Mouse (Mus musculus): ENCODE data around the gene Sub1. TPM values are rescaled to one million over a fixed set of nuclear protein-coding genes. Genes with fewer than 3 reads are reported as not detected.
A peak's percentile ranks its signal among the peaks of the same experiment; 100 is the strongest.

Gene Sub1
- polyA plus RNA-seq, 1 experiment from 2014 or later, result 464 TPM

- no peak overlapping the region for H3K4me3 ChIP-seq
- ATAC-seq, result no peak
- H3K9me3 ChIP-seq (replicated peaks), result no peaks in the 10 kb centered on the region
- no peak overlapping the region for H3K27ac ChIP-seq
- H3K4me2 ChIP-seq, result no peak overlapping the region
- H3K36me3 ChIP-seq, result peaks cover 88% of the 10 kb centered on the region
- no peak overlapping the region for H3K9ac ChIP-seq
- H3K27me3 ChIP-seq (replicated peaks), result no peaks in the 10 kb centered on the region
- 87% methylated on average over 2 of the region's 2 CpGs for WGBS (ENCODE audit: insufficient replicate concordance)
- H3K4me1 ChIP-seq, result no peaks in the 10 kb centered on the region
These were observed 14.8 kb downstream of the Sub1 start for GRCm38 (mm10) chr15:11981985-11982384.

- no peak for ATAC-seq
- no peaks in the 10 kb centered on the region for H3K4me1 ChIP-seq
- 85% methylated on average over 8 of the region's 8 CpGs for WGBS (ENCODE audit: insufficient replicate concordance)
- no peak overlapping the region for H3K27ac ChIP-seq
- H3K36me3 ChIP-seq, result peaks cover 83% of the 10 kb centered on the region
- H3K27me3 ChIP-seq (replicated peaks), result no peaks in the 10 kb centered on the region
- no peak overlapping the region for H3K4me2 ChIP-seq
- no peaks in the 10 kb centered on the region for H3K9me3 ChIP-seq (replicated peaks)
- H3K4me3 ChIP-seq, result no peak overlapping the region
- no peak overlapping the region for H3K9ac ChIP-seq
These were observed 15.3 kb downstream of the Sub1 start for GRCm38 (mm10) chr15:11981501-11981900.

DNA sequence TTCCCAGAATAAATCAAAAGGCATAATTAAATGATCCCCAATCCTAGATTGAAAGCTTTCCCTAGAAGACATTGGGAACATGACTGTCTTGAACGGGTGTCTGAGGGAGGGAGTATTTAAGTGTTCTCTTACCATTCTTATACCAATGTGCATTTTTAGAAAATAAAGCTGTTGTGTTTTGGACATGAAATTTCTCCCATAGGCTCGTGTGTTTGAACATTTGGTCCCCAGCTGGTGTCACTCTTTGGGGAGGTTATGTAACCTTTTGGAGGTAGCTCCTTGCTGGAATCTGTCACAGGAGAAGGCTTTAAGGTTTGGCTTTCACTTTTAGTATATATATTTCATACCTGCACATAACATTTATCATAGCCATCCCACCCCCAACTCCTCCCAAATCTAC, 18.6 kb downstream of the Sub1 start:
- Histone ChIP-seq H3K27me3 (replicated peaks) (no peaks in the 10 kb centered on the region), H3K4me1 (no peaks in the 10 kb centered on the region), H3K27ac (no peak overlapping the region), H3K9ac (no peak overlapping the region), H3K4me2 (no peak overlapping the region), H3K36me3 (peaks cover 51% of the 10 kb centered on the region), H3K9me3 (replicated peaks) (no peaks in the 10 kb centered on the region), H3K4me3 (no peak overlapping the region)
- WGBS (ENCODE audit: insufficient replicate concordance), result 59% methylated on average over 2 of the region's 2 CpGs
- no peak for ATAC-seq

DNA sequence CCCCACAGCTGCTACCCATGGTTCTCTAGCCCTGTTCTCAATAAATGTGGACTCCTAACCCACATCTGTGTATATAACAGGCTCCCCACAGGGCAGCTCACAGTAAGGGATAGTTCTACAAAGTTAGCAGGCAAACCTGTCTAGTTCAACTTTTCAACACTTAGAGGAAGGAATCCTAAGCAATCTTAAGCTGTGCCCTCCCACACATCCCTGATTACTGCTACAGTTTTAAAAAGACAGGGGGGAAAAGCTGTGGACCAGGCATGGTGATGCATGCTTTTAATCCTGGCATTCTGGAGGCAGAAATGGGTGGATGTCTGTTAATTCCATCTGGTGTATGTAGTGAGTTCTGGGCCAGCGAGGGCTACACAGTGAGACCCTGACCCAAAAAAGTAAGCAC, 19.7 kb downstream of the Sub1 start:
- no peak for ATAC-seq
- no peak overlapping the region for H3K9ac ChIP-seq

DNA sequence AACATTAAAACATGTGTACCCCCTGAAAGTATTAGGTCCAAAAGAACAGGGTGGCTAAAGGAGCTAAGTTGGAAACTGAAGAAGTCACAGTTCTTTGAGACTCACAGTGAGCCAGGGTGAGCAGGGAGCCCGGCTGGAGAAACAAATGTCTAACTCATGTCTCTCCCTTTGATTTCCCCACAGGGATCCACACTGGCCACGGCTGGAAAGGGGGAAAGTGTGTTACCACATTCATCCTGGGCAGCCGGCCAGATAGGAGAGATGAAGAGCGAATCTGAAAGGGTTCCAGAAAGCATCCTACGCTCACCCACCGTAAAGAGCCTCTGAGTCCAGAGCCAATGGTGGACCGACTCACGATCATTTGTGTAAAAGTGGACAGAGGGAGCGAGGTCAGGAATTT, 20.9 kb downstream of the Sub1 start:
- 79% methylated on average over 9 of the region's 9 CpGs for WGBS (ENCODE audit: insufficient replicate concordance)
- no peak overlapping the region for H3K4me2 ChIP-seq
- no peak for ATAC-seq
- H3K4me1 ChIP-seq, result no peaks in the 10 kb centered on the region
- no peak overlapping the region for H3K9ac ChIP-seq
- H3K27me3 ChIP-seq (replicated peaks), result no peaks in the 10 kb centered on the region
- H3K36me3 ChIP-seq, result peaks cover 28% of the 10 kb centered on the region
- H3K27ac ChIP-seq, result no peak overlapping the region
- H3K4me3 ChIP-seq, result no peak overlapping the region
- H3K9me3 ChIP-seq (replicated peaks), result no peaks in the 10 kb centered on the region

More for the DNA sequence above, 19.7 kb downstream of the Sub1 start:
- no peaks in the 10 kb centered on the region for H3K27me3 ChIP-seq (replicated peaks)
- no peaks in the 10 kb centered on the region for H3K4me1 ChIP-seq
- H3K9me3 ChIP-seq (replicated peaks), result no peaks in the 10 kb centered on the region
- H3K4me2 ChIP-seq, result no peak overlapping the region
- H3K4me3 ChIP-seq, result no peak overlapping the region
- WGBS (ENCODE audit: insufficient replicate concordance), result 89% methylated on average over 1 of the region's 1 CpGs
- H3K36me3 ChIP-seq, result peaks cover 40% of the 10 kb centered on the region
- no peak overlapping the region for H3K27ac ChIP-seq

- ATAC-seq, result peak; percentile 67
- Histone ChIP-seq H3K27me3 (replicated peaks) (no peaks in the 10 kb centered on the region), H3K4me3 (no peak overlapping the region), H3K9me3 (replicated peaks) (no peaks in the 10 kb centered on the region), H3K4me2 (no peak overlapping the region), H3K9ac (no peak overlapping the region), H3K4me1 (no peaks in the 10 kb centered on the region), H3K27ac (no peak overlapping the region), H3K36me3 (no peaks in the 10 kb centered on the region)
- WGBS (ENCODE audit: insufficient replicate concordance), result 17% methylated on average over 13 of the region's 13 CpGs
These were observed 24.8 kb downstream of the Sub1 start for GRCm38 (mm10) chr15:11971854-11972420.

DNA sequence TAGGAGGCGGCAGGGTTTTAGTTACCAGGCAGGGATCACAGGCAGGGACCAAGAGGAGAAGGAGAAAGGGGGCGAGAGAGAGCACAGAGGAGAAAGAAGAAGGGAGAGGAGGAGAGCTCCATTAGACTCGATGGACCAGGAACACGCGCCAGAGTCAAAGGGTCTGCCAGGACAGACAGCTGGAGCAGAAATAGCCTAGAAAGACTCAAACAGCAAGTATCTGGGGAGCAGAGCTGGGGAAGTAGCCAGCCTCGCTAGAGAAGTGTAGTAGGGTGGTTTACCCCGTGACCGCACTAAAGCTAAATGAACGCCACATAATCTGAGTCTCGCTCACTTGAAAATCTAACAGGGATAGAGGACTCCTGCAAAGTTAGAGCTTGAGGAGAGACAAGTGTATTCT, 26.2 kb downstream of the Sub1 start:
- no peak overlapping the region for H3K9ac ChIP-seq
- no peak for ATAC-seq

DNA sequence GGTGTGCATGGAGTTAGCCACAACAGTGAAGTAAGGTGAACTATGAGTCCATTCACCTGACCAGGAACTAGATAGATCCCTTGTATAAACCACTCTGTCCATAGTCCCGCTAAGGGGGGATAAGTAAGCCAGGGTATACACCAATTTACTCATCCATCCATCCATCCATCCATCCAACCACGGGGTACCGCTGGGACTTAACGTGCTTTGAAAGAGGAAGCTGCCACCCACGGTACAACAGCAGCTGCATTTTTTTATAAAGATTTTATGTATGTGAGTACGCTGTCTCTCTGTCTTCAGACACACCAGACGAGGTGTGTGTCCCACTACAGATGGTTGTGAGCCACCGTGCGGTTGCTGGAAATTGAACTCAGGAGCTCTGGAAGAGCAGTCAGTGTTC, 27.9 kb downstream of the Sub1 start:
- WGBS (ENCODE audit: insufficient replicate concordance), result 63% methylated on average over 9 of the region's 9 CpGs

More for the DNA sequence above, 26.2 kb downstream of the Sub1 start:
- Histone ChIP-seq H3K36me3 (no peaks in the 10 kb centered on the region), H3K9me3 (replicated peaks) (no peaks in the 10 kb centered on the region), H3K4me2 (no peak overlapping the region), H3K4me1 (no peaks in the 10 kb centered on the region), H3K4me3 (no peak overlapping the region), H3K27me3 (replicated peaks) (no peaks in the 10 kb centered on the region), H3K27ac (no peak overlapping the region)
- WGBS (ENCODE audit: insufficient replicate concordance), result 69% methylated on average over 10 of the region's 10 CpGs

GRCm38 (mm10) chr15:11966367-11966766, 30.4 kb downstream of the Sub1 start:
- H3K9me3 ChIP-seq (replicated peaks), result no peaks in the 10 kb centered on the region
- no peak for ATAC-seq
- H3K9ac ChIP-seq, result no peak overlapping the region
- 13% methylated on average over 4 of the region's 4 CpGs for WGBS (ENCODE audit: insufficient replicate concordance)
- no peaks in the 10 kb centered on the region for H3K27me3 ChIP-seq (replicated peaks)
- H3K36me3 ChIP-seq, result no peaks in the 10 kb centered on the region
- no peak overlapping the region for H3K4me2 ChIP-seq
- no peak overlapping the region for H3K27ac ChIP-seq
- H3K4me1 ChIP-seq, result no peaks in the 10 kb centered on the region
- no peak overlapping the region for H3K4me3 ChIP-seq

More for the DNA sequence above, 27.9 kb downstream of the Sub1 start:
- Histone ChIP-seq H3K27ac (no peak overlapping the region), H3K36me3 (no peaks in the 10 kb centered on the region), H3K9me3 (replicated peaks) (no peaks in the 10 kb centered on the region), H3K4me2 (no peak overlapping the region), H3K4me3 (no peak overlapping the region), H3K4me1 (no peaks in the 10 kb centered on the region), H3K27me3 (replicated peaks) (no peaks in the 10 kb centered on the region), H3K9ac (no peak overlapping the region)
- no peak for ATAC-seq

- 70% methylated on average over 5 of the region's 5 CpGs for WGBS (ENCODE audit: insufficient replicate concordance)
- no peak for ATAC-seq
- H3K27ac ChIP-seq, result no peak overlapping the region
- no peak overlapping the region for H3K4me2 ChIP-seq
- no peak overlapping the region for H3K9ac ChIP-seq
- H3K27me3 ChIP-seq (replicated peaks), result no peaks in the 10 kb centered on the region
- no peaks in the 10 kb centered on the region for H3K36me3 ChIP-seq
- H3K4me3 ChIP-seq, result no peak overlapping the region
- no peaks in the 10 kb centered on the region for H3K4me1 ChIP-seq
- no peaks in the 10 kb centered on the region for H3K9me3 ChIP-seq (replicated peaks)
These were observed 31.5 kb downstream of the Sub1 start for GRCm38 (mm10) chr15:11965201-11965845.

DNA sequence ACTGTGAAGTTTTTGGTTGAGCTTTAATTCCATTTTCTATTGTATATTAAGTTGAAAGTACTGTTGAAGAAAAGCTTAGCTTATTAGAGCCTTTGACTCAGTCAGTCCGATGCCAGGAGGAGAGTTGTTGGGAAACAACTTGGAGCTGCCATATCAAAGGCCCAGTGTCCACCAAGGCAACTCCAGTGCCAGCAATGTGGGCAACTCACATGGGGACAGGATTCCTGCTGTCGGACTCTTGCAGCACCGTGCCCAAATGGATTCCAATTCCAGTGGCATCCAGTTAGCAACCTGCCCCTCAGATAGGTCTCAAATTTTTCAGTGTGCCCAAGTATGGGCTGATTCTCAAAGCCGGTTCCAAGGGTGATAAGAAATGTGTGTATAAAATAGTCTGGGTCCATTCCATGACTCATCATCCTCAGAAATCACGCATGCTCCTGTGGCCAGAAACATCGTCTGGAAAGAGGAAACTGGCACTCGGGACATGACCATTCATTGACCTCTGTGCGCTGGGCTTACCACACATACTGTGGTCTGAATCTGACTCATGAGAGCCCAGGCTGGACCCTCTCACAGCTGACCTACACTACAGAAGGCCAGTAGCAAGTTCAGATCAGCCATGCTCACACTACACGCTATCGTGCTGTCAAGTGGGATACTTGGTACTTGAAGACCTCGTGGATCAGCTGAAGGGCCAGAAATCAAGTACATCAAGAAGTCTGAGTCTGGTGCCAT, 32.8 kb downstream of the Sub1 start:
- no peaks in the 10 kb centered on the region for H3K27me3 ChIP-seq (replicated peaks)
- no peak for ATAC-seq
- no peak overlapping the region for H3K4me2 ChIP-seq
- no peak overlapping the region for H3K9ac ChIP-seq
- no peaks in the 10 kb centered on the region for H3K9me3 ChIP-seq (replicated peaks)
- no peak overlapping the region for H3K27ac ChIP-seq
- 64% methylated on average over 11 of the region's 11 CpGs for WGBS (ENCODE audit: insufficient replicate concordance)
- H3K36me3 ChIP-seq, result no peaks in the 10 kb centered on the region
- H3K4me3 ChIP-seq, result no peak overlapping the region
- H3K4me1 ChIP-seq, result no peaks in the 10 kb centered on the region

DNA sequence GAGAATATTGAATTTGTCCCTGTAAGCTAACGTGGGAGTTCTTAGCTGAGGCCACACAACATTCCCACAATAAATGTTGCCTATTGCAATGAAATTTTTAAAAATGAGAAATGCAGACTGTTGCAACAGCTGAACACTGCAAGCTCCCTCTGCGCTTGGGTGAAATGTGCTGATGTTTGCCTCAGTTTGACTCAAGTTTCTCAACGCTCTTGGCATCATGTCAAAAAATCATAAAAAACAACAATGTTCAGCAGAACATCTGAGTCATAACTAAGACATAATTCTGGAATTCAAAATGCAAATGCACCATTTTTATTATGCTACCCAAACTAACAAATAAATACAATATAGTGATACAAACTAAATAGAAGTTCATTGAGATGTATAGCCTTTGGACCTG, 37.1 kb downstream of the Sub1 start:
- no peak overlapping the region for H3K4me2 ChIP-seq
- H3K36me3 ChIP-seq, result no peaks in the 10 kb centered on the region
- no peak overlapping the region for H3K4me3 ChIP-seq
- H3K27me3 ChIP-seq (replicated peaks), result no peaks in the 10 kb centered on the region
- no peaks in the 10 kb centered on the region for H3K9me3 ChIP-seq (replicated peaks)
- no peak overlapping the region for H3K27ac ChIP-seq
- ATAC-seq, result no peak
- no peaks in the 10 kb centered on the region for H3K4me1 ChIP-seq
- 65% methylated on average over 3 of the region's 3 CpGs for WGBS (ENCODE audit: insufficient replicate concordance)
- H3K9ac ChIP-seq, result no peak overlapping the region

Measured in liver, embryonic 12.5 days (tissue).